Mouse (Mus musculus) cerebellum, adult 2 months (tissue): ENCODE data around the gene Mob2. TPM values are rescaled to one million over a fixed set of nuclear protein-coding genes. Genes with fewer than 3 reads are reported as not detected.
A peak's percentile ranks its signal among the peaks of the same experiment; 100 is the strongest.

Source experiments
- DNase-seq, 2 experiments: peaks; one replicate each; pipeline ENCODE4 v3.0.0; 2021
- H3K27ac ChIP-seq: fragments of 200-500 bp; 2 replicates; pipeline ENCODE4 v1.5.1; 2012; ENCODE audit warnings: low read length, control low read depth, inconsistent platforms; ENCODE audit not compliant: insufficient read depth
- H3K27me3 ChIP-seq: fragments of 200-500 bp; 2 replicates; pipeline ENCODE4 v1.6.1; 2012; ENCODE audit warnings: inconsistent platforms, mild to moderate bottlenecking, low read length, moderate library complexity; ENCODE audit not compliant: control insufficient read depth, insufficient read depth
- H3K4me1 ChIP-seq: fragments of 200-500 bp; 2 replicates; pipeline ENCODE4 v1.6.1; 2011; ENCODE audit warnings: low read length; ENCODE audit not compliant: control insufficient read depth, insufficient read depth
- H3K4me3 ChIP-seq: fragments of 200-500 bp; replicated peaks from 2 replicates; pipeline ENCODE3; 2011; ENCODE audit warnings: mild to moderate bottlenecking, low read depth, low read length, control low read depth; ENCODE audit not compliant: insufficient read depth
- CTCF ChIP-seq: fragments of 200-500 bp; IDR thresholded peaks from 2 replicates; pipeline ENCODE4 v1.5.1; 2011; ENCODE audit warnings: low read depth, mild to moderate bottlenecking, control low read depth, low read length, moderate library complexity, borderline replicate concordance; ENCODE audit not compliant: insufficient read depth
- POLR2A ChIP-seq: fragments of 200-500 bp; IDR thresholded peaks from 2 replicates; pipeline ENCODE4 v1.6.1; 2011; ENCODE audit warnings: low read length, control low read depth, borderline replicate concordance; ENCODE audit not compliant: insufficient read depth
- WGBS: fragments of 180-500 bp; shearing (Covaris S2); methylation state at CpG from one replicate; pipeline ENCODE4 v1.1.7; 2018; 5-methylcytosine and 5-hydroxymethylcytosine counted together
- polyA plus RNA-seq: library from polyadenylated mRNA; depleted of rRNA; stranded (reverse); fragments of >200 nt; gene quantifications from 2 replicates; pipeline ENCODE4 v1.2.3, GENCODE M21; 2012

Gene Mob2
- polyA plus RNA-seq, 1 experiment, result 73.4 TPM

- TF ChIP-seq POLR2A (no peak), CTCF (no peak)
- Histone ChIP-seq H3K4me1 (peaks cover 7% of the 10 kb centered on the region), H3K4me3 (no peak overlapping the region), H3K27ac (no peak overlapping the region), H3K27me3 (no peaks in the 10 kb centered on the region)
- WGBS, result 46% methylated on average over 8 of the region's 8 CpGs
- no peak for DNase-seq
These were observed 13.5 kb upstream of the Mob2 start for GRCm38 (mm10) chr7:142074146-142074886.

GRCm38 (mm10) chr7:142071717-142072116 is 10.9 kb upstream of the Mob2 start:
- TF ChIP-seq POLR2A (no peak), CTCF (no peak)
- Histone ChIP-seq H3K27me3 (no peaks in the 10 kb centered on the region), H3K4me3 (no peak overlapping the region), H3K27ac (no peak overlapping the region), H3K4me1 (no peaks in the 10 kb centered on the region; the same call in 1 of the 2 replicates)
- no peak for DNase-seq

DNA sequence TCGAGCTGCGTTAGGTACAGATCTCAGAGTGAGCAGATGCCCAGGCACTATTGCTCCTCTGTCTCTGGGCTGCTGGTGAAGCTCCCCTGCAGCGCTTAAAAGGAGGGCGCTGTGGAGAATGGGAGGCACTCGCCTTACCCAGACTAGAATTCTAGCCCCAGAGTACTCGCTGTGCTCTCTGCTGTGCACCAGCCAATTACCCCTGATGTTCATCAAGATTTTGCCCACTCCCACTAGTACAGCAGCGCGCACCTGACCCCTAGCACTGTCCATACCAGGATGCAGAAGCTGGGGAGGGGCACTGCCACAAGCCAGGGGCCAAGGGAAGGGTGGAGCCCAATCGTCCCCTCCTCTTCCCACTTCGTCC is 10.3 kb upstream of the Mob2 start:
- Histone ChIP-seq H3K27ac (no peak overlapping the region), H3K4me1 (no peaks in the 10 kb centered on the region; the same call in 1 of the 2 replicates), H3K4me3 (peak overlapping the region; percentile 56), H3K27me3 (no peaks in the 10 kb centered on the region)
- 4% methylated on average over 10 of the region's 10 CpGs for WGBS
- no peak for TF ChIP-seq CTCF
- TF ChIP-seq POLR2A, result no peak
- no peak for DNase-seq

DNA sequence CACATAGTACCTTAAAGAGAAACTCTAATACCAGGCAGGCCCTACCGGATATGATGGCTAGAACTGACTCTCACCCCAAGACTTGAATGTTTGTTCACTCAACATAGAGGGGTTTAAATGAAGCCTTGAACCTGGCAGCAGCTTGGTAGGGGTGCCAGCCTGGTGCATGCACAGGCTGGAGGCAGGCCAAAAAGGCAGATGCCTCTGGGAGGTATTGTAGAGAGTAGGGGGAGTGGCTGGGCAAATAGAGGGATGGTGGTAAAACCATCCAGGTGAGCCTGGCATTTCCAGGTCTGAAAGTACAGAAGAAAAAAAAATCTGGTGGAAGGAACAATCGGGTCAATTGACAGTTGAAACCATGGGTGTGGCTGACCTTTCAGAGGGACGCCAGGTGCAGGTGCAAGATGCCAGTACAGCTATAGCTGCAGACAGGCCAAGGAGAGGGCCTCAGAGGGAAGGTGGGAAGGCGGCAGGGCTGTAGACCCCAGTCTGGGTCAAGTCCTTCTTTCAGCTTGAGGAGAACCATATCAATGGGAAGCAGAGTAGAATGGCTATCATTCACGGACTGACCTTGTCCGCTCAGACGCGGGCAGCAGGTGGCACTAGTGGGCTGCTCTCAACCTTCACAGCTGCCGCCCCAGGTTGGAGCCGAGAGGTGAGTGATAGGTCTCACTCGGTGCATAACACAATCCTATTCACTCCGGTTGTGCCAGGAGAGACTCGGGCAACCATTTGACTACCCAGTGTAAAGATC is 9.8 kb upstream of the Mob2 start:
- Histone ChIP-seq H3K4me1 (no peaks in the 10 kb centered on the region; the same call in 1 of the 2 replicates), H3K4me3 (peak overlapping the region; percentile 56), H3K27ac (no peak overlapping the region), H3K27me3 (no peaks in the 10 kb centered on the region)
- WGBS, result 12% methylated on average over 13 of the region's 13 CpGs
- peak; percentile 83 to 91 for DNase-seq
- TF ChIP-seq CTCF, result peak; percentile 98
- no peak for TF ChIP-seq POLR2A

- no peaks in the 10 kb centered on the region; the same call in 1 of the 2 replicates for H3K4me1 ChIP-seq
- H3K4me3 ChIP-seq, result no peak overlapping the region
- H3K27ac ChIP-seq, result no peak overlapping the region
- TF ChIP-seq POLR2A (no peak), CTCF (no peak)
- H3K27me3 ChIP-seq, result no peaks in the 10 kb centered on the region
- WGBS, result 59% methylated on average over 4 of the region's 4 CpGs
- no peak for DNase-seq
These were observed 7.6 kb upstream of the Mob2 start for GRCm38 (mm10) chr7:142068429-142068828.

DNA sequence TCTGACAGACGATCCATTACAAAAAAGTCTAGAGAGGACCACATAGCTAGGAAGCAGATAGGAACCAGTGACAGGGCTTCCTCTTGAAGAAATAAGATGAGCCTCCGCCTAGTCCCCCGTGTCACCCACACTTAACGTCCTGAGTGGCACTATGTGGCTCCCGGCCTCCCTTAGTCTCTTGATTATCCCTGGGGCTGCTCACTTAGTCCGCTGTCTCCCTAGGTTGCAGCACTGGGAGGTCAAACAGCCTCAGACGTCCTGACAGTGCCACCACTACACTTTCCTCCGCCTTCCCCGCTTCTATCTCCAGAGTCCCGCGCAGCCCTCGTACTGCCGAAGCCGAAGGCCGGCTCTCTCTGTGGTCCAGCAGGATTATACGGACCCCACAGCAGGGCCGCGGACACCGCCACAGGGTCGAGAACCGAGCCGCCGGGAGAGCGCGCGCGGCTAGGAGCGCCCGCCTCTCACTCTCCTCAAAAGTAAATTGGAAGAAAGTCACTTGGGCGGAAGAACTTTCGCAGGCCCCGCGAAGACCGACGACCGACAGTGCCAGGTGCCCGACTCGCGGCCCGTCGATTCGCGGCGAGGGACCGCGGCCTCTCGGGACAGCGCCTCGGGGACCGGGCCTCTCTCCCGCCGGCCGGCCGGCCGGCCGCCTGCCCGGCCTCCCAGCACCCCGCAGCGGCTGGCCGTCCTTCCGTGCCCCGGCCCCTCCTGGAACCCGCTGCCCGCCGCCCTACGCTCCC is 507 bp downstream of the Mob2 start:
- DNase-seq, result no peak
- Histone ChIP-seq H3K27ac (peak overlapping the region; percentile 69), H3K4me1 (peaks cover 21% of the 10 kb centered on the region), H3K27me3 (no peaks in the 10 kb centered on the region), H3K4me3 (peak overlapping the region; percentile 68)
- WGBS, result under 1% methylated on average over 64 of the region's 66 CpGs
- no peak for TF ChIP-seq POLR2A
- TF ChIP-seq CTCF, result no peak

- Histone ChIP-seq H3K27me3 (no peaks in the 10 kb centered on the region), H3K27ac (no peak overlapping the region), H3K4me3 (no peak overlapping the region), H3K4me1 (peaks cover 23% of the 10 kb centered on the region)
- DNase-seq, result no peak
- WGBS, result 30% methylated on average over 2 of the region's 2 CpGs
- TF ChIP-seq CTCF (no peak), POLR2A (no peak)
These were observed 1.8 kb downstream of the Mob2 start for GRCm38 (mm10) chr7:142059024-142059423.
